Mouse (Mus musculus) mouse embryonic stem cell (cell line): ENCODE measurements around the gene Tdg.
"Not testable (repeated sequence)": the region's sequence is repeated elsewhere in the genome, so short reads cannot be mapped to it uniquely, and the experiment has no call there.

ENCODE experiments used
- in situ Hi-C, 2 experiments: fragments of 300-500 bp; cut with MboI; formaldehyde crosslinking; loops; 1 replicate in 1 of 2; 3 replicates in 1 of 2; pipeline ENCODE4 v1.14.3; 2019 to 2020; ENCODE audit warnings: low sequenced_read_pairs in 2 of 2, low pct_unique_long_range_greater_than_20kb in 1 of 2, mixed read lengths in 1 of 2; ENCODE audit not compliant: unreplicated experiment in 1 of 2

The Tdg gene

GRCm38 (mm10) chr10:82629586-82630255 is at the start of gene Tdg:
Tdg (plus strand) TSS chr10:82629828.
- in situ Hi-C loops = not testable (repeated sequence)

DNA sequence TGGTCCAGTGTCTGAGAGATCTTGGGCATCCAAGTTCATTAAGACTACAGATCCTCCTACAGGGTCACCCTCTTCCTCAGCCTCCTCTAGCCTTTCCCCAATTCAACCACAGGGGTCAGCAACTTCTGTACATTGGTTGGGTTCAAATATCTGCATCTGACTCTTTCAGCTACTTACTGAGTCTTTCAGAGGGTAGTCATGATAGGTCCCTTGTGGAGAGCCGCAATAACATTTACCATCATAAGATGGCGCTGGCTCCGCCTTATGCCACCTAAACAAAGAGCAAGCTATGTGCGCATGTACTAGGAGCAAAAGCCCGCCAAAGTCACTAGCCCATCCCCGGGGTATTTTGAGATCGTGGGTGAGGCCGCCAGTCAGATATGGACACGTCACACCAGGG is 40.0 kb upstream of the Tdg start:
- in situ Hi-C loops = not testable (repeated sequence)

DNA sequence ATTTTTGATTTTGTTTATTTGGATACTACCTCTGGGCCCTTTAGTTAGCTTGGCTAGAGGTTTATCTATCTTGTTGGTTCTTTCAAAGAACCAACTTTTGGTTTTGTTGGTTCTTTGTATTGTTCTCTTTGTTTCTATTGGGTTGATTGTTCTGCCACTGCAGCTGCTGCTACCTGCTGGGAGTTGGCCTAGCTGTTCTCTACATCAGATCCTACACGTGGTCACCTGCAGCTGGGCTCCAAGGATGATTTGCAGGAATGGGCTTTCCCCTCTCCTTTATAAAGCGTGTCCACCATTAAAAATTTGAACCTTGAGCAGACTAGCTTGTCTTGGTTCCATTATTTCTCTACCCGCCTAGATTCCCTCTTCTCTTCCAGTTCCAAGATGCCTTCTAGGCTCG is 35.2 kb upstream of the Tdg start:
- in situ Hi-C loops = not testable (repeated sequence)

DNA sequence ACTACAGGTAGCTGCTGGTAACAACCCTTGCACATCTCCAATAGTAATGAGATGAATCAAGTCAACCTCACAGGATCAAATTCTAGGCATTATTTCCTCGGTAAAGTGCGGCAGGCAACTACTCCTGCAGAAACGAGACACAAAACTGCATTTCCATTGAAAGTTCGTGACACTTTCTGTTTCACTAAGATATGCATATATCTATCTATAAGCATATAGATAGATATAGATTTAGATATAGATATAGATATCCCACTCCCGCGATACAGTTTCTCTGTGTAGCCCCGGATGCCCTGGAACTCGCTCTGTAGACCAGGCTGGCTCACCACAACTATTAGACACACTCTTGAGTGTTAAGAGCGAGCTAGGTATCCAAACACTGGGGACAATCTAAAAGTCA is 7.4 kb upstream of the Tdg start:
- in situ Hi-C loops = no loop called here

- in situ Hi-C loops = no loop called here
These were observed 6.7 kb upstream of the Tdg start, which contains the start of gene 1190007I07Rik for GRCm38 (mm10) chr10:82622671-82623552. 1190007I07Rik (minus strand) TSS chr10:82623228.

GRCm38 (mm10) chr10:82623553-82623932 is 6.1 kb upstream of the Tdg start:
- in situ Hi-C loops = not testable (repeated sequence)

DNA sequence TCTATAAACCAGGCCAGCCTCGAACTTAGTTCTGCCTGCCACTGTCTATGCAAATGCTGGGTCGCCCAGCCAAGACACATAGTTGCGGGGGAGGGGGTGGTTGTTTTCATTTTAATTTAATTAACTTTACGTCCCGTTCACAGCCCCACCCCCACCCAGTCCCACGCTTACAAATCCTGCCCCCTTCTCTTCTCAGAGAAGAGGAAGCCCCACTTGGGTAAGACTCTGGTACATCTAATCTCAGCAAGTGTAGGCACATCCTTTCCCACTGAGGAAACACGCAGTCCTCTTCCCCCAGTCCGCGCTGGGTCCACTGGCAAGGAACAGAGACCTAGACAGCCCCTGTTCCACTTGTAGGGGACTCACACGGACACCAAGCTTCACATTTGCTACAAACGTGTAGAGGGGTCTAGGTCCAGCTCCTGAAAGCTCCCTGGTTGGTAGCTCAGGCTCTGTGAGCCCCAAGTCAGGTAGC is 480 bp upstream of the Tdg start:
- in situ Hi-C loops = no loop called here

DNA sequence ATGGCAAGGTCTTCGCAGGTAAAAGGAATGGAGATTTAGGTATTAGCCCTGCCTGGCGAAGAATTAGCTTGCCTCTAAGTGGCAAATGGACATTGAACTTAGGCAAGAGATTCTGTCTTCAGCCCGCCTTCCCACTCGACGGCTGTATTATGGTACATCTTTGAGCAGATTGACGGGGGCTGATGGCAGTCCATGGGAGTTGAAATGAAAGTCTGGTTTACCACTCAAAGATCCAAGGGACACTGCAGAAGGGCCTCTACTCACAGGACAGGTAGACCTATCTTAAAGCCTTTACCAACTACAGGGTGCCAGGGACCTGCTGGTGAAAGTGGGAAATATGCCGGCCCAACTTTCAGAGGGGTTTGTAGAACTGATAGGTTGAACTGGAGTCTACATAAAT is 869 bp downstream of the Tdg start:
- in situ Hi-C loops = no loop called here

DNA sequence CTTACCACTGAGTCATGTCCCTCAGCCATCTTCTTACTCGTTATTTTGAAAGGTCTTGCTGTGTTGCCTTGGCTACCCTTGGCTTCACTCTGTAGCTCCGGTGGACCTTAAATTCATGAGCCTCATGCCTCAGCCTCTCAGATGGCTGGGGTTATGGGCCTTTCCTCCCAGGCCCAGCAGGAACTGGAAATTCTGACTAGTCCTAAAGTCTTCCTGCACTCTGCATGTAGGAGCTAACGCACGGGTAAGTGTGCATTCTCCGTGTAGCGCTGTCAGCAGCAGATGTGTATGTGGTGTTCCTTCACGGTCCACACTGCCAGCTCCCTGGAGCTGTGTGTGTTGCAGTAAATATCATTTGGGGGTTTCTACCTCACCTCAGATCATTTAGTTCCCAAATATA is 1.5 kb downstream of the Tdg start:
- in situ Hi-C loops = no loop called here

GRCm38 (mm10) chr10:82632496-82633280 is 3.1 kb downstream of the Tdg start:
- in situ Hi-C loops = no loop called here

DNA sequence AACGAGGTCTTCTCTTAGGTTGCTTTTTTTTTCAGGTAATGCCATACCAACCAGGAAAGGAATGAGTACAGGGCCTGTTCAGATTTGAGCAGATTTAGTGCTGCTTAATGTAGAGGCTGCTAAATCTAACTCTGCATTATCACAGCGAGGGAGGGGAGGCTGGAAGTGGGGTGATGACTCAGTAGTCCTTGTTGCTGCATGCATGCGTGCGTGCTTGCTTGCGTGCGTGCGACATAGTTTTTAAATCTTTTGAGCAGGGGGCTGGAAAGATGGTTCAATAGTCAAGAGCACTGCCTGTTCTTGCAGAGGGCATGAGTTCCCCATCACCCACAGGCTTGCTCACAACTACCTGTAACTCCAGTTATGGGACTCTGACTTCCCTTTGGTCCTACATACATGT is 4.7 kb downstream of the Tdg start:
- in situ Hi-C loops = no loop called here

DNA sequence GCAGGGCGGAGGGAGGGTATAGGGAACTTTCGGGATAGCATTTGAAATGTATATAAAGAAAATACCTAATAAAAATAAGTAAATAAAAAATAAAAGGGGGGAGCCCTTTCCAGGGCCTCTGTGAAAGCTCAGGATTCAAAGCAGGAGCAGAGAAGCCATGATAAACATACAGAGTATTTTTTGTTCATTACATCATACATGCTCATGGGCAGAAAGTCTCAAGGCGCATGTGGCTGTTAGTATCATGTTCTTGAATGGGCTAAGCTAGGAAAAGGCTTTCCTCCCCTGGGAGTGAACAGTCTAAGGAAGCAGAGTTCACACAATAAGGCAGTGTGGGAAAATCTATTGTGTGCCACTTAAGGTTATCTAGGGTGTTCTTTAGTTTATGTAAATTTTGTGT is 6.7 kb downstream of the Tdg start:
- in situ Hi-C loops = no loop called here

GRCm38 (mm10) chr10:82639032-82639698 is 9.5 kb downstream of the Tdg start:
- in situ Hi-C loops = no loop called here

- in situ Hi-C loops = no loop called here
These were observed 11.9 kb downstream of the Tdg start for GRCm38 (mm10) chr10:82641481-82641880.

DNA sequence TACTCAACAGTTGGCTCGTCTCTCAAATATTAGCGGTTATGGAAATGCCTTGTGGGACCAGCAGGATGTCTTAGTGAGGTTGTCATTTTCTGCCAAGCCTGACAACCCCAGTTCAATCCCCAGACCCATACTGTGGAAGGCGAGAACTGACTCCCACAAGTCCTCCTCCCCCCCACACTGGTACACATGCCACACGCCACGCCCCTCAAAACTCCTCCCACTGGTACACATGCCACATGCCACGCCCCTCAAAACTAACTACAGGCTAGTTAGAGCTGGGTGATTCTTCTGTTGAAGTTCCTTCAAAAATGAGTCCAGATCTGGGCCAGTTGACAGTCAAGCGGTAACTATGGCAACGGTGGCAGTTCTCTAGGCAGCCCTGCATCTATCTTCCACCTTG is 16.5 kb downstream of the Tdg start:
- in situ Hi-C loops = no loop called here

GRCm38 (mm10) chr10:82647205-82647811 is 17.7 kb downstream of the Tdg start:
- in situ Hi-C loops = no loop called here

- in situ Hi-C loops = no loop called here
These were observed 21.6 kb downstream of the Tdg start for GRCm38 (mm10) chr10:82651221-82651620.

DNA sequence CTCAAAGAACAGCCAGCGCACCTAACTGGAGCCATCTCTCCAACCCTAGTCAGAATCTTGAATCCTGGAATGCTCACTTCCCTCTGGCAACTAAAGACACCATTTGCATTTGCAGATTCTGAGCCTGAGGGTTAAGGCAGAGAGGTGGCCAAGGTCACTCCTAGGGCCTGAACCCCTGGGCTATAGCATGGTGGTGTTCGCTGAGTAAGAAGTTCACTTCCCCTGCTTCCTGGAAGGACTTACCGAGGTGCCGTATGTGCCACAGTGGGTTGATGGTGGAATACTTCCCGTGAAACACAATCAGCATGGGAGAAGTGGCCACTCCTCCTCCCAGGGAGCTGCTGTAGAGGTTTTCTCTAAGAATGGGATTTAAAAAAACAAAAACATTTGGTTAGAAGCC is 23.0 kb downstream of the Tdg start:
- in situ Hi-C loops = no loop called here
